Mouse (Mus musculus) left cerebral cortex, adult 18-20 months (tissue): ENCODE results near the gene Akap12. TPM values are rescaled to one million over a fixed set of nuclear protein-coding genes. Genes with fewer than 3 reads are reported as not detected.

Source experiments
- DNase-seq, 2 experiments: peaks; one replicate each; pipeline ENCODE4 v3.0.0; 2021 to 2022; ENCODE audit warnings: low spot score in 2 of 2, mixed read lengths in 1 of 2
- total RNA-seq, 2 experiments: library from RNA; stranded (reverse); gene quantifications; 2 replicates each; pipeline ENCODE4 v1.2.3; 2021

Akap12 gene
- total RNA-seq, 2 experiments from 2014 or later, result 17.5 to 19.2 TPM

- no peak for DNase-seq
These were observed 89.8 kb downstream of the Akap12 start for GRCm38 (mm10) chr10:4355882-4356451.

DNA sequence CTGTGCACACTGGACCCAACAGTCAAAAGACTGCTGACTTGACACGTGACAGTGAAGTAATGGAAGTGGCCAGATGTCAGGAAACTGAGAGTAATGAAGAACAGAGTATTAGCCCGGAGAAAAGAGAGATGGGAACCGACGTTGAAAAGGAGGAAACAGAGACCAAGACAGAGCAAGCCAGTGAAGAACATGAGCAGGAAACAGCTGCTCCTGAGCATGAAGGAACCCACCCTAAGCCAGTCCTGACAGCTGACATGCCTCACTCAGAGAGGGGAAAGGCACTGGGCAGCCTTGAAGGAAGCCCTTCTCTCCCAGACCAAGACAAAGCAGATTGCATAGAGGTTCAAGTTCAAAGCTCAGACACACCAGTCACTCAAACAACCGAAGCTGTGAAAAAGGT is 90.5 kb downstream of the Akap12 start:
- no peak for DNase-seq

DNA sequence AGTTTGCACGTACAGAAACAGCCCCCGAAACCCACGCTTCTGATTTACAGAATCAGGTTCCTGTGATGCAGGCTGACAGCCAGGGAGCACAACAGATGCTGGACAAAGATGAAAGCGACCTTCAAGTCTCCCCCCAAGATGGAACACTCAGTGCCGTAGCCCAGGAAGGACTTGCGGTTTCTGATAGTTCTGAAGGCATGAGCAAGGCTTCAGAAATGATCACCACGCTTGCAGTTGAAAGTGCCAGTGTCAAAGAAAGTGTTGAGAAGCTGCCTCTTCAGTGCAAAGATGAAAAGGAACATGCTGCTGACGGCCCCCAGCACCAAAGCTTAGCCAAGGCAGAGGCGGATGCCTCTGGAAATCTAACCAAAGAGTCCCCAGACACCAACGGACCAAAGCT is 91.3 kb downstream of the Akap12 start:
- DNase-seq, result no peak

GRCm38 (mm10) chr10:4364618-4365017 is 98.4 kb downstream of the Akap12 start:
- DNase-seq, result no peak

GRCm38 (mm10) chr10:4370105-4370504 is 103.9 kb downstream of the Akap12 start:
- no peak for DNase-seq

DNA sequence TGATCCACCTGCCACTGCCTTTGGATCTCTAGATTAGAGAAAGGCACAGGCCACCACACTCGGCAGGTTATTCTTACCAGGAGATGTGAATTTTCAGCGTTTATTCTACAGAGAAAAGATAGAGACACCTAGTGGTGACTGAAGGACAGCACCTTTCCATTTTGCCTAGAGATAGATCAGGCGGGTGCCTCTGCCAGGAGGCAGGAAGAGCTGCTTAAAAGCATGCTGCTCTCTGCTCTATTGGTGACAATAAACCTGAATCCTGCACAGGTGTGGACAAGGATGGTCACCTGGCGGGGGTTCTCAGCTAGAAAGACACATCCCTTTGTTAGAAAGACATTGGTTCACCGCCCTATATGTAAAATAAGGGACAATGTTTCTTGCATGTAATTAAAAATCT is 105.8 kb downstream of the Akap12 start:
- peak; percentile 36 to 41 for DNase-seq

- no peak for DNase-seq
These were observed 107.4 kb downstream of the Akap12 start for GRCm38 (mm10) chr10:4373558-4373957.

DNA sequence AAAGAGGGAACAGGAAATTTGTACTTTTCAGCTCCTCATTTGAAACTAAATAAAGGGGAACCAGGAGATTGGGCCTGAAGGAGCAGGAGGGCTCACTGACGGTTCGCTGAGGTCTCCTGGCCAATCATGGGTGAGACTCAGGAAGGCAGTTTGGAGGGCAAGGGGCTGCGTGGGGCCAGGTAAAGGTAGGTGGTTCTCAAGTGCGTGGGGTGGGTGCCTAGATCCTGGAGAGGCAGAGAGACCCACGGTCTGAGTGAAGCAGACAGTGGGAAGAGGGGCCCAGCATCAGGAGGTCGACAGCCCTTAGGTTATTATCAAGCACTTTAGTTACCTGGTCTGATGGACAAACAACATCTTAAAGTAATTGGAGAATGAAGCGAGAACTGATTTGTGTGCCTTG is 108.1 kb downstream of the Akap12 start:
- DNase-seq, result no peak

GRCm38 (mm10) chr10:4374734-4375133 is 108.6 kb downstream of the Akap12 start:
- DNase-seq, result no peak

DNA sequence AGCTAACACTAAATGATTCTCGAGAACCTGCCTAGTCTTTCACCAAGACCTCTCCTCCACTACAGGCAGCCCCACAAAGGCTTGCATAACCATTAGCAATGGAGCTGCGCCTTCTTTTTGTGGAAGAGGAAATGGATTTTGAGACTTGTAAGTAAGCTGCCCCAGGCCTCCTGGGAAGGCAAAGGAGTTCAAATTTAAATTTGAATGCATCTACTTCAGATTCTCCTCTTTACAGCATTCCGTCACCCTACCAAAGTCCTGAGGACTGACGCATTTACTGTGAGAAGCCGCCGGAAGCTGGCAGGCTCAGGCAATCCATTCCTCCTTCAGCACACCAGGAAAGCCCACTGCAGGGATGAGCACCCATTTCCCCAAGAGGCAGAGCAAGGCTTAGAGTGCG is 109.1 kb downstream of the Akap12 start:
- DNase-seq, result no peak

DNA sequence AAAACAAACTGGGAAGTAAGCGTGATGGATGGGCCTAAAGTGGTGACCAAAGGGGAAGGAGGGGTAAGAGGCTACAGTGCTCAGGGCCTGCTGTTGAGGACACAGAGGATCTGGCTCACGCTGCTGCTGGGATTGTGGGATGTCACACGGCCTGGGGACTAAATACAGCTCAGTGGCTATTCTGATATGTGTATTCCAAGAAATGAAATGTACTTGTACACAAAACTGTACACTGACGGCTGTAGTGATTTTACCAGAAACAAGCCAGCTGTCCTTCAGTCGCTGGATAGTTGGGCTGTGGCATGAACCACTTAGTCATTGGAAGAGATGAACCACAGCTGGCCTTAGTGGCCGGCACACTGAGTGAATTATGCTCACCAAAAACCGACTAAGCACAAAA is 110.3 kb downstream of the Akap12 start:
- DNase-seq, result no peak

- no peak for DNase-seq
These were observed 110.8 kb downstream of the Akap12 start for GRCm38 (mm10) chr10:4376931-4377330.

- DNase-seq, result no peak
These were observed 114.6 kb downstream of the Akap12 start for GRCm38 (mm10) chr10:4380748-4381147.

DNA sequence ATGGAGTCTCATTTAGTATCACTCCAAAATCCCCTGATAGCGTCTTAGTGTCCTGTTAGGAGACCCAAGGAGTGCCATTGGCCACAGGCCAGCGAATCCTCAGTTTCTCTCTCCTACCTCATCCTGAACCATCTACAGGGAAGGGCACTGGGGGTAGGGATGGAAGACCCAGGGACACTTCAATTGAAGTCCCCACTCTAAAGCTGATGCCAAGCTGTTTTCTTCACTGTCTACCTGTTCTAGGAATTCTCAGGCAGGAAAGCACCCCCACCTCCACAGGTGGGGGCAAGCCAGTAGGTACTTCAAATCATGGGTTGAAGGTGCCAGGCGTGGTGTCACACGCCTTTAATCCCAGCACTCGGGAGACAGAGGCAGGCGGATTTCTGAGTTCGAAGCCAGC is 118.1 kb downstream of the Akap12 start:
- DNase-seq, result no peak

DNA sequence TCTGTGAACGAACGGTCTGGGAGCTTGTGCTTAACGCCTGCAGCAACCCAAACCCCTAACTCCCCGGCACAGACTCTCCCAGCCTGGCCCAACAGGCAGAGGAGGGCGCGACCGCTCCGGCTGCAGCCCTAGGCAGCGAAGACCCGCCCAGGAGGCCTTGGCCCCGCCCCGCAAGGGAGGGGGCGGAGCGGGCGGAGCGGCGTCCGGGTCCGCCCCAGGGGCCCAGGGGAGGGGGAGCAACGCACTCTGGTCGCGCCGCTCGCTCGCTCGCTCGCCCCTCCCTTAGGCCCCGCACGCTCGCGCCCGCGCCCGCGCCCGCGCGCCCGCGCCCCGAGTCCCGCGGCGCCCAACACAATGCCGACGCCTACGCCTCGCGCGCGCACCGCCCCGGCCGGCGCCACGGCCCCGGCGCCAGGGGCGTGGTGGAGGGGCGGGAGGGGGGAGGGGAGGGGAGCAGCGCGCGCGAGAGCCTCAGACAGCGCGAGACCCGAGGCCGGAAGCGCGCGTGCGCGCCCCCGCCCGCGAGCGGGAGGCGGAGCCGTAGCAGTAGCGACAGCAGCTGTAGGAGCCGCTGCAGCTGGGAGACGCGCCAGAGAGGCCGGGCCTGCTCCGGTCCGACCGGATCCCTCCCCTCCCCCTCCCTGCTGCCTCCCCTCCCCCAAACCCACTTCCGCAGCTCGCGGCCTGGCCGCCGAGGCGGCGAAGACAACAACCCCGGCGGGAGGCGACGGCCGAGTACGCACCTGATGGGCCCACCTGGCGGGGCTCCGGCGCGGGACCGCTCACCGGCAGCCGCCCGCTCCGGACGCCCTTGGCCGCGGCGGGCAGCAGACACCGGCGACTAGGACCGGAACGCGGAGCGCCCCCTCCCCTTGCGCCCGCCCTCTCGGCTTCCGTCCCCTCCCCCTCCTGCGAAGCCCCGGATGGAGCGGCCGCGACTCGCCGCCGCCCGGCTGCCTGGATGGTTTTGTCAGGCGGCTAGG is 120.7 kb downstream of the Akap12 start:
- peak; percentile 87 to 92 for DNase-seq

- peak; percentile 41 to 65 for DNase-seq
These were observed 121.7 kb downstream of the Akap12 start, which contains the start of gene Zbtb2 for GRCm38 (mm10) chr10:4387701-4388383. Gene Zbtb2, minus strand, starts transcription at chr10:4388108.

- no peak for DNase-seq
These were observed 122.2 kb downstream of the Akap12 start for GRCm38 (mm10) chr10:4388384-4388745.

GRCm38 (mm10) chr10:4389036-4389435 is 122.9 kb downstream of the Akap12 start:
- DNase-seq, result no peak

DNA sequence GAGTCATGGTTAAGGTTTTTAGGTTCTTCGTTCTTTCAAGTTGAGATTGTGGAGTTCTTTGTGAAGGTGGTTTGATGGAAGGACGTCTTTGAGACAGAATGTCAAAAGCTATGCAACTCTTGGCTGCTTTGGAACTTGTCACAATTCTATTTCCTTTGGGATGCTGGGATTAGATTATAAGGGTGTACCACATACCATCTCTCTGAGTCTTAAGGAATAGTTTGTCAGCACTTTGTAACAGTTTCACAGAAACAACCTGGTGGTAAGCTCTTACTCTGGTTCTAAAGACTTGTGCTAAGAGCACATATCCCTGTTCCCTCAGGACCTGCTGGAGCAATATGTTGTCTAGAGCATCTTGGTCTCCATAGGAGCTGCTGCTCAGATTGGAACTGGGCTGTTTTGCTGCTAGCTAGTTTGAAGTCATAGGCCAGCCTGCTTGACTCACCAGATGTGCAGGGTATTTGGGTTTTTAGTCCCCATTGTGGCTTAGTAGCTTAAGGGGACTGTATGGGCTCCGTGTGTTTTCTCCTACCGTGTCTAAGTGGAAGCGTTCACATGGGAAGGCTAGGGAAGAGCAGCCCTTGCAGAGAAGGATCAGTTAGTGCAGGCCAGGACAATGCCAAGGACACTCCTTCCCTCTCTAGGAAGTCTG is 123.4 kb downstream of the Akap12 start:
- no peak for DNase-seq

- no peak for DNase-seq
These were observed 124.4 kb downstream of the Akap12 start for GRCm38 (mm10) chr10:4390550-4390949.

DNA sequence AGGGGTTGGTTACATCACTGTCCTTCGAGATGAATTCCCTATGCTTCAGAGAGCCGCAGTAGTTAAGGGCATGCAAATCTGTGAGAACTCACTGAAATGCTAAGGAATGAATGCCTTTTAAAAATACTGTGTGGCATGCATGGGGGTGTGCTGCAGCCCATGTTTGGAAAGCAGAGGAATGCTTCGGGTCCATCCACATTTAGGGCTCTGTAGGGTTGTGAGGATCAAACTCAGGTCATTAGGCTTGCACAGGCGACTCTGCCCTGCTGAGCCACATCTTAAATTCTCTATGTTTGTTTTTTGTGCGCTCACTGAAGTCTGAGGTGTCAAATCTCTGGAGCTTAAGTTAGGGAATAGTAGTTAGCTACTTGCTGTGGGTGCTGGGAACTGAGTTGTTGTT is 124.9 kb downstream of the Akap12 start:
- no peak for DNase-seq
